Comparison of ENCODE assay signal across 23 mouse cellular contexts in the genomic region with DNA sequence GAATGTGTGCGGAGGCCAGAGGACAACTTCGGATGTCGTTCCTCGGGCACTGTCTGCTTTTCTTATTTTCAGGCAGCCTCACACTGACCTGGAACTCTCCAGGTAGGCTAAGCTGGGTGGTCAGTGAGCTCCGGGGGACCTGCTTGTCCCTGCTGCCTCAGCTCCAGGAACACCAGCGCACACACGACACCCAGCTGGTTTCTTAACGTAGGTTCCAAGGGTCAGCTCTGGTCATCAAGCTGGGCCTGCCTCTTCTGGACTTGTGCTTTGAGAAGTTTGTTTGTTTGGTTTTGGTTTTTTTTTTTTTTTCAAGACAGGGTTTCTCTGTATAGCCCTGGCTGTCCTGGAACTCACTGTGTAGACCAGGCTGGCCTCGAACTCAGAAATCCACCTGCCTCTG. TPM values are rescaled to one million over a fixed set of nuclear protein-coding genes. Genes with fewer than 3 reads are reported as not detected.
DNase-seq lines count a peak whose midpoint lies in the region; ATAC-seq and TF ChIP-seq lines count a peak whose summit lies in the region.
"Had no signal": no experiment of that assay in that cellular context is flagged by ENCODE, and none has a peak within 500 bp of the region (broad histone marks: within the 10 kb centered on the region; RNA-seq: fewer than 3 reads in every experiment).

No protein-coding gene starts in this region.

- no peak overlapping the region for H3K27ac ChIP-seq in liver, adult 2 months (replicated peaks; ENCODE audit: insufficient read depth, low read depth, low read length)
- H3K27ac ChIP-seq in liver, embryonic 11.5 days (ENCODE audit: low read depth, low read length), result no peak overlapping the region
- H3K27ac ChIP-seq in liver, postnatal 0 days (ENCODE audit: low read depth), result no peak overlapping the region; the same call in 1 of the 2 replicates
- H3K27ac ChIP-seq in forebrain, embryonic 10.5 days, result no peak overlapping the region

- ATAC-seq in liver, embryonic 11.5 days (replicated peaks; ENCODE audit: low FRiP score), result no peak
- ATAC-seq in liver, postnatal 0 days, result no peak
- ATAC-seq: activated CD4-positive, CD25-positive, alpha-beta regulatory T cell, adult 4 months; CD4-positive, CD25-positive, alpha-beta regulatory T cell, adult 4 months; Patski had no signal

- no peaks in the 10 kb centered on the region for H3K79me2 ChIP-seq in liver, adult 2 months (ENCODE audit: control insufficient read depth, insufficient read depth, low read length)

- H3K27me3 ChIP-seq in liver, adult 2 months (ENCODE audit: control insufficient read depth, insufficient read depth, low read length), result no peaks in the 10 kb centered on the region
- no peaks in the 10 kb centered on the region for H3K27me3 ChIP-seq in liver, embryonic 11.5 days (replicated peaks; ENCODE audit: control insufficient read depth, insufficient read depth, low read length)
- H3K27me3 ChIP-seq in liver, postnatal 0 days (ENCODE audit: insufficient read depth, low read length), result no peaks in the 10 kb centered on the region
- H3K27me3 ChIP-seq in forebrain, embryonic 10.5 days (ENCODE audit: poor library complexity, severe bottlenecking), result no peaks in the 10 kb centered on the region
- H3K27me3 ChIP-seq: CH12.LX, Patski had no signal

- H3K4me3 ChIP-seq in liver, adult 2 months (ENCODE audit: insufficient read depth, low read depth, low read length), result no peak overlapping the region
- no peak overlapping the region for H3K4me3 ChIP-seq in liver, embryonic 11.5 days (ENCODE audit: low read depth, low read length)
- H3K4me3 ChIP-seq in liver, postnatal 0 days (ENCODE audit: low read depth, low read length), result no peak overlapping the region
- H3K4me3 ChIP-seq in forebrain, embryonic 10.5 days, result no peak overlapping the region

- no peak for TF ChIP-seq EP300 in liver, postnatal 0 days (IDR thresholded peaks at IDR 0.05; ENCODE audit: low read depth)

- no peaks in the 10 kb centered on the region for H3K9me3 ChIP-seq in liver, embryonic 11.5 days (ENCODE audit: control insufficient read depth, low read length)
- H3K9me3 ChIP-seq in liver, postnatal 0 days (ENCODE audit: low read length), result no peaks in the 10 kb centered on the region
- H3K9me3 ChIP-seq in forebrain, embryonic 10.5 days, result no peaks in the 10 kb centered on the region
- H3K9me3 ChIP-seq: G1E had no signal

- H3K4me1 ChIP-seq in liver, adult 2 months (ENCODE audit: control insufficient read depth, insufficient read depth, low read length), result peaks cover 9% of the 10 kb centered on the region
- H3K4me1 ChIP-seq in liver, embryonic 11.5 days (replicated peaks; ENCODE audit: control insufficient read depth, insufficient read depth, low read length), result no peaks in the 10 kb centered on the region
- H3K4me1 ChIP-seq in liver, postnatal 0 days (ENCODE audit: insufficient read depth), result peaks cover 11% of the 10 kb centered on the region; the same call in 1 of the 2 replicates
- no peaks in the 10 kb centered on the region for H3K4me1 ChIP-seq in forebrain, embryonic 10.5 days

- H3K4me2 ChIP-seq in liver, embryonic 11.5 days, result no peak overlapping the region
- H3K4me2 ChIP-seq in liver, postnatal 0 days (ENCODE audit: low read depth, low read length), result 0 out of 2 replicates have a peak overlapping the region, but pooled peaks have one; percentile 44

- no peak overlapping the region for H3K9ac ChIP-seq in liver, adult 2 months (ENCODE audit: low read depth, low read length)
- H3K9ac ChIP-seq in liver, embryonic 11.5 days (ENCODE audit: low read depth, low read length), result no peak overlapping the region
- no peak overlapping the region for H3K9ac ChIP-seq in liver, postnatal 0 days (replicated peaks)

- peak; percentile 58 for DNase-seq in liver, adult 2 months (ENCODE audit: extremely low read depth, low read depth, low spot score)
- no peak for DNase-seq in liver, embryonic 11.5 days (ENCODE audit: low spot score)
- DNase-seq in liver, postnatal 0 days, result no peak
- DNase-seq in liver, result no peak
- DNase-seq in yolk sac, embryonic 10.5 days (ENCODE audit: low spot score), result peak; percentile 57
- DNase-seq in forebrain, embryonic 10.5 days (ENCODE audit: extremely low spot score, low spot score), result no peak
- DNase-seq: adrenal gland, adult 2 months; adrenal gland, adult 8-10 months; adrenal gland, postnatal 10 days; adrenal gland, postnatal 14 days; adrenal gland, postnatal 25 days; adrenal gland, postnatal 36 days; B cell, adult 2 months; cerebellum, adult 11 months; cerebellum, adult 11-12 months; cerebellum, adult 18-20 months had no signal

- WGBS in liver, adult 2 months, result 62% methylated on average over 9 of the region's 9 CpGs
- WGBS in liver, embryonic 11.5 days, result 84% methylated on average over 9 of the region's 9 CpGs
- 89% methylated on average over 9 of the region's 9 CpGs for WGBS in liver, postnatal 0 days (ENCODE audit: insufficient replicate concordance)
- WGBS in forebrain, embryonic 10.5 days, result 88% methylated on average over 9 of the region's 9 CpGs

- TF ChIP-seq POLR2A in liver, adult 2 months (IDR thresholded peaks at IDR 0.05; ENCODE audit: extremely low read depth, insufficient read depth, low read length), result no peak

- no peak for TF ChIP-seq CTCF in liver, adult 2 months (IDR thresholded peaks at IDR 0.05; ENCODE audit: low read depth, low read length)
- no peak for TF ChIP-seq CTCF in liver, postnatal 0 days (IDR thresholded peaks at IDR 0.05; ENCODE audit: low read depth)

- H3K36me3 ChIP-seq in liver, adult 2 months (ENCODE audit: control insufficient read depth, insufficient read depth, low read length), result no peaks in the 10 kb centered on the region
- H3K36me3 ChIP-seq in liver, embryonic 11.5 days (ENCODE audit: control insufficient read depth, insufficient read depth, low read length), result peaks cover 17% of the 10 kb centered on the region
- peaks cover 13% of the 10 kb centered on the region for H3K36me3 ChIP-seq in liver, postnatal 0 days (replicated peaks; ENCODE audit: insufficient read depth, low read length)
- peaks cover 44% of the 10 kb centered on the region for H3K36me3 ChIP-seq in forebrain, embryonic 10.5 days (replicated peaks)

RNA-seq across cellular contexts. Expression of gene Hp, which starts 11.9 kb away (rescaled TPM):
- total RNA-seq in liver, adult 2 months (2014; rRNA removed), result 2,096 and 2,327 TPM in 2 replicates
- polyA plus RNA-seq in liver, adult 2 months (2012; rRNA removed), result 2,417 and 2,600 TPM in 2 replicates
- 11.5 and 11.7 TPM in 2 replicates for polyA plus RNA-seq in liver, embryonic 11.5 days (2014; fragmentation: Nextera tagmentation; extraction: Ambion mirVana)
- polyA plus RNA-seq in liver, postnatal 0 days (2015; fragmentation: Nextera tagmentation; extraction: Ambion mirVana), result 4,025 and 4,072 TPM in 2 replicates
- polyA plus RNA-seq in forebrain, embryonic 10.5 days (2016; fragmentation: Nextera tagmentation; extraction: Ambion mirVana), result 0.93 and 1.0 TPM in 2 replicates
- total RNA-seq: CH12.LX, ES-E14, G1E had no signal
- polyA plus RNA-seq: activated CD4-positive, CD25-positive, alpha-beta regulatory T cell, adult 4 months; C2C12; CD4-positive, CD25-positive, alpha-beta regulatory T cell, adult 4 months had no signal

RNA-seq across cellular contexts. Expression of gene Dhodh, which starts 17.6 kb away (rescaled TPM):
- 7.5 and 10.9 TPM in 2 replicates for total RNA-seq in liver, adult 2 months (2014; rRNA removed)
- 12.0 and 14.0 TPM in 2 replicates for polyA plus RNA-seq in liver, adult 2 months (2012; rRNA removed)
- polyA plus RNA-seq in liver, embryonic 11.5 days (2014; fragmentation: Nextera tagmentation; extraction: Ambion mirVana), result 58.3 and 64.8 TPM in 2 replicates
- polyA plus RNA-seq in liver, postnatal 0 days (2015; fragmentation: Nextera tagmentation; extraction: Ambion mirVana), result 9.7 and 11.4 TPM in 2 replicates
- polyA plus RNA-seq in forebrain, embryonic 10.5 days (2016; fragmentation: Nextera tagmentation; extraction: Ambion mirVana), result 55.4 and 58.7 TPM in 2 replicates

RNA-seq across cellular contexts. Expression of gene Pkd1l3, which starts 23.4 kb away (rescaled TPM):
- 0.07 TPM in 1 of 2 replicates, not detected in the other for total RNA-seq in liver, adult 2 months (2014; rRNA removed)
- not detected in 2 replicates for polyA plus RNA-seq in liver, adult 2 months (2012; rRNA removed)
- 2.7 and 3.4 TPM in 2 replicates for polyA plus RNA-seq in liver, embryonic 11.5 days (2014; fragmentation: Nextera tagmentation; extraction: Ambion mirVana)
- polyA plus RNA-seq in liver, postnatal 0 days (2015; fragmentation: Nextera tagmentation; extraction: Ambion mirVana), result 0.26 and 0.28 TPM in 2 replicates
- polyA plus RNA-seq in forebrain, embryonic 10.5 days (2016; fragmentation: Nextera tagmentation; extraction: Ambion mirVana), result 0.18 and 0.21 TPM in 2 replicates
- polyA plus RNA-seq: C2C12 had no signal

RNA-seq across cellular contexts. Expression of gene Txnl4b, which starts 25.2 kb away (rescaled TPM):
- total RNA-seq in liver, adult 2 months (2014; rRNA removed), result 9.7 and 9.9 TPM in 2 replicates
- polyA plus RNA-seq in liver, adult 2 months (2012; rRNA removed), result 5.3 and 6.6 TPM in 2 replicates
- 21.4 and 23.6 TPM in 2 replicates for polyA plus RNA-seq in liver, embryonic 11.5 days (2014; fragmentation: Nextera tagmentation; extraction: Ambion mirVana)
- polyA plus RNA-seq in liver, postnatal 0 days (2015; fragmentation: Nextera tagmentation; extraction: Ambion mirVana), result 10.5 and 11.4 TPM in 2 replicates
- 25.7 and 27.4 TPM in 2 replicates for polyA plus RNA-seq in forebrain, embryonic 10.5 days (2016; fragmentation: Nextera tagmentation; extraction: Ambion mirVana)

RNA-seq across cellular contexts. Expression of gene Dhx38, which starts 25.2 kb away (rescaled TPM):
- 6.9 and 8.7 TPM in 2 replicates for total RNA-seq in liver, adult 2 months (2014; rRNA removed)
- 8.3 and 10.2 TPM in 2 replicates for polyA plus RNA-seq in liver, adult 2 months (2012; rRNA removed)
- 25.1 and 29.0 TPM in 2 replicates for polyA plus RNA-seq in liver, embryonic 11.5 days (2014; fragmentation: Nextera tagmentation; extraction: Ambion mirVana)
- 4.8 and 5.6 TPM in 2 replicates for polyA plus RNA-seq in liver, postnatal 0 days (2015; fragmentation: Nextera tagmentation; extraction: Ambion mirVana)
- polyA plus RNA-seq in forebrain, embryonic 10.5 days (2016; fragmentation: Nextera tagmentation; extraction: Ambion mirVana), result 37.2 and 38.9 TPM in 2 replicates

Comparison
In these comparisons a context has a peak if more than half of its experiments do, and no peak if none do; other contexts are left out.
1. DNase-seq: peak in liver, adult 2 months (single experiment) and yolk sac, embryonic 10.5 days (single experiment); none in liver, embryonic 11.5 days (single experiment), liver, postnatal 0 days (single experiment), liver (single experiment) and forebrain, embryonic 10.5 days (single experiment).
2. RNA of gene Hp, which starts 11.9 kb away (polyA plus RNA-seq): 4,025 to 4,072 TPM in liver, postnatal 0 days and 2,417 to 2,600 TPM in liver, adult 2 months; 11.5 to 11.7 TPM in liver, embryonic 11.5 days and 0.93 to 1.0 TPM in forebrain, embryonic 10.5 days; every median in the first group is over 100 times any median in the second.